Mouse (Mus musculus) adrenal gland, postnatal 14 days (tissue): Measurements from ENCODE around the gene Pou6f2. TPM values are rescaled to one million over a fixed set of nuclear protein-coding genes. Genes with fewer than 3 reads are reported as not detected.

Source experiments
- DNase-seq: peaks from one replicate; pipeline ENCODE4 v3.0.0; 2021; ENCODE audit warnings: mixed read lengths
- total RNA-seq: library from RNA; stranded (reverse); gene quantifications from 2 replicates; pipeline ENCODE4 v1.2.3, GENCODE M21; 2021

Pou6f2 gene
- total RNA-seq, 1 experiment from 2014 or later, result not detected

DNA sequence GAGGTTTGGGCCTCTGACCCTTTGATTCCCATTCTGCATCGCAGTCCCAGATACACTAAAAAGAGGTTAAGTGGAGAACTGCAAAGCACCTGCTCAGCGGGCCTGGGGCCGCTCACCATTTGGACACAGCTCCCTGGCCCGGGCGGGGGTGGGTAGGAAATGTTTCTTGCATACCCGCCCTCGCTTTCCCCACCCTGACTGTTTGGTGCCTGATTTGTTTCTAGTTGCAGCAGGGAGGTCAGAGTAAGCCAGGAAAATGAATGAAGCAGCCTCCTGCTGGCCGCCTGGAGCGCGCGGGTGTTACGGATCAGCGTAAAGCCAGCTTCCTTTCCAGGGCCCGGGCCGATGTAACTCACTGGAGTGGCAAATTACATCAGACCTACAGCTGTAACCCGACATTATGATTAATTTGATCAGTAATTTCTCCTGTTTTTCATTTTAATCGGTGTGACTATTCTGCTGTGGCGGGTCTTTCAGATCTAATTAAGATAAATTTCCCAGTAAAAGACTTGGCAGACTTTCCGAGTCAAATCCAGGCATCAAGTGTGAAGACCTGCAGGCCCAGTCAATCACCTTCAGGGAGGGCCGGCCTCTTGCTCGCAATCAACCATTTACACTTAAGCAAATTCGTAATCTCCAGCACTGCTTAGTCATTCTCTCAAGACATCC, 178.8 kb downstream of the Pou6f2 start:
- DNase-seq, result peak; percentile 11

DNA sequence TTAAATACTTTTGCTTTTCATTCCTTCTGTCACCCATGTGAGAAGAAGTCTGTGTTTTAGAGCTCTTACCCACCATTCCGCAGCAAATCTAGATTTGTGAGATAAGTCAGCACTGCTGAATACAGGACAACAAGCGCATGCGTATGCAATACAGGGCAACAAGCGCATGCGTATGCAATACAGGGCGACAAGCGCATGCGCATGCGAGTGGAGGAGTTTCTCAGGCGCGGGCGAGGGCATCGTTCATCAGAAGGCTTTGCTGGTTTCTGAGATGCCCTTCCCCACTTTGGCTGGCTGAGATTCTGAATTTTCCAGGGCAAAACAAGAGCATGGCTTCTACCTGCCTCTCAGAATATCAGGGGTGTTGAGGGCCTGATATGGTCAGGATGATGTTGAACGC, 186.2 kb downstream of the Pou6f2 start:
- DNase-seq, result no peak

DNA sequence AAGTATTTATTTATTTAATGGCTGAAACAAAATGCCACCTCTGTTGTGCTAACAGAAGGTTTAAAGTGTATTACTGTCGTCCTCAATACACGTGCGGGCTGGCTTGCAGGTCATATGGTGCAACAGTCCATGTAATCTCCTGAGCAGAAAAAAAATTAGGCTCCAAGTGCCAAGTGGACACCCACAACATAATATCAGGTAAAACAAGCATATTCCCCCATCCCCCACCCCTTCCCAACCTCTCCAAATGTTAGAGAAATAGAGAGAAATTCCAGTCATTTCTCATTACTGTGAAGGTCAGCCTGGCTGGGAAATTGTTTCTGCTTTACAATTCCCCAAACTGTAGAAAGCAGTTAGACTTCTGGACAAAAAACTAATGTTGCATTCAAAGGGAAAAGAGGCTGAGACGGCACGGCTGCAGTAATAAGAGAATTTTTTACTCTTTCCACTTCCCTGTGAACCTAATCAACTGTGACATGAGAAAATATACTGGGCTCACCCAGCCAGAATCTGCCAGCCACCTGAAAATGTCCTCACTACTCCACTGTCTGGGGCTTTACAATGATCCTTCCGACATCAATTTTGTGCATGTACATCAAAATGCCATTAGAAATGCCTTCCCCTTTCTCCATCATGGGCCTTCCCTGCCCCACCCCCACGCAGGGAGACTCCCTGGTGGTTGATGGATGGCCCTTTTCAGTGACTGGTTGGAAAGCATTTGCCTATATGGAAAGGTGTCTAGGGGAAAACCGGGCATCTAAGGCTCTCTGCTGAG, 192.8 kb downstream of the Pou6f2 start:
- no peak for DNase-seq

DNA sequence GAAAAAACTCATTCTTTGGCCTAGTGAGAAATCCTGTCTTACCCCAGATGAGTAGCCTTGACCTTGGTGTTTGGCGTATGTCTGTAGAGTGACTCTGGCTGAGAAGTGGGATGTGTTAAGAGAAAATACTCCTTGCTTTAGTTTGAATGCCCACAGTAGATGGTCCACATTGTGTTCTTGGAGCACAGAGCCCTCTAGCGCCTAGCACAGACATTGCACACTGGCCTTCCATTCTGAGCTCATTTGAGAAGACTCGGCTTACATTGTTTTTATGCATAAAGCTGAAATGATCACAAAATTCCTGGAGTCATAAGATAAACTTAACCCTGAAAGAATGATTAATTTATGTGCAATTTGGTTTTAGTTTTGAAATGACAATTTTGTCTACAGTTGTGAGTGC, 223.5 kb downstream of the Pou6f2 start:
- DNase-seq, result peak; percentile 47

DNA sequence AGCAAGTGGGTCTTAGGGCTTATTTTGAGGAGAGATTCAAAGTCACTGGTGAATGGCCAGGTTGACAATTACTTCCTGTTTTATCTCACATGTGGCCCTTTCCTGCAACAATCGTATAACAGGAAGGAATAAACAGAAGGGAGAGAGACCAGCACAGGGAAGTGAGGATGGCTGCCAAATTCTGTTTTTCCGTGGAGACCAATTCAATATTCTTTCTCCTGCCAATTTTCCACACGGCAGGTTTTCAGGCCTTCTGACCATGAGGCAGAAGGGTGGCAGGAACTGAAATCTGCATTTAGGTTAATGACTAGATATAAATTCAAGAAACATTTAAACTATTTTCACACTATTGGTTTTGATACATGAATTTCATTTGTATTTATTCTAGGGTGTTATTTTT, 224.5 kb downstream of the Pou6f2 start:
- DNase-seq, result no peak

DNA sequence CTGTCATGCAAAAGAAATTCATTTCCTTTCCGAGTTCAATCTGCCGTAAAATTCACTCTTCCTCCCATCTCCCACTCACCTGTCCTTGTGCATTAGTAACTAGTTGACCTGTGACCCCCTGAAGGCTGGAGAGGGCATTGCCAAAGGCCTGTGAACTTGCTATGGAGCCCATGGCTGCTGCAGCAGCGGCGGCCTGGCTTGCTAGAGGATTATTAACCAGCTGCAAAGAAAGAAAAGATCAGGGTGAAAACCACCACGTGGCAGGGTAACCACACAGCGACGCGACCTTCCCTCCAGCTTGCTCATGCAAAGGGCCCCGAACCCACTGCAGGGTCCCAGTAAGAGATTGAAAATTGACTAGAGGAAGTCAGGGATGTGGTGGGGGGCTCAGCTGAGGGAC, 225.2 kb downstream of the Pou6f2 start:
- no peak for DNase-seq

DNA sequence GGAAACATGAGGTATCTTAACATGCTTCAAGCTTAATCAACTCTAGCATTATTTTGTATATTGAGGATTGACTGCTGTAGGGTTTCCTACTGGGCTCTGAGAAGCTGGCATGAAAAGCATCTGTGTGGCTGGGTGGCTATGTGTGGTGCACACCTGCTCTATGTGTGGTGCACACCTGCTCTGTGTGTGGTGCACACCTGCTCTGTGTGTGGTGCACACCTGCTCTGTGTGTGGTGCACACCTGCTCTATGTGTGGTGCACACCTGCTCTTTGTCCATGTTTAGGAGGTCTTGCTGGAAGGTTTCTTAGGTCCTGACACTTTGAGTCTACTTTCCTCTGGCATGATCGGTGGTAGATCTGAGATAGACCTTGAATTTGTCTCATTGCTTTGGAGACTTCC, 233.3 kb downstream of the Pou6f2 start:
- no peak for DNase-seq

DNA sequence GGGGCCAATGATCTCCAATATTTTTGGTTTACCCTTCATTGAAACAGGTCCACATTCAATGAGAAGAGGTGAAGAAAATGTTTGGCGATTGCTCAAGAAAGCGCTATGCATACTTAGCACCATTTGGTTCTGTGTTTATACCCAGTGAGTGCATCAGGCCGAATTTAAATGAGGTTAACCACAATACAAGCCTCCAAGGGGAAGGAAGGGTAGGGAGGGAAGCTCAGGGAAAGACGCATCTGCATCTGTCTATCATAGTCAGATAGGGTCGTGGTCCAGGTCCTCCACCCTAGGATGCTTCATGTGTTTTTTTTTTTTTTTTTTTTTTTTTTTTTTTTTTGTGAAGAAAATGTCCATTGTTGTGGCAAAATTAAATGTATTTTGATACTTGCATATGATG, 236.9 kb downstream of the Pou6f2 start:
- DNase-seq, result no peak

DNA sequence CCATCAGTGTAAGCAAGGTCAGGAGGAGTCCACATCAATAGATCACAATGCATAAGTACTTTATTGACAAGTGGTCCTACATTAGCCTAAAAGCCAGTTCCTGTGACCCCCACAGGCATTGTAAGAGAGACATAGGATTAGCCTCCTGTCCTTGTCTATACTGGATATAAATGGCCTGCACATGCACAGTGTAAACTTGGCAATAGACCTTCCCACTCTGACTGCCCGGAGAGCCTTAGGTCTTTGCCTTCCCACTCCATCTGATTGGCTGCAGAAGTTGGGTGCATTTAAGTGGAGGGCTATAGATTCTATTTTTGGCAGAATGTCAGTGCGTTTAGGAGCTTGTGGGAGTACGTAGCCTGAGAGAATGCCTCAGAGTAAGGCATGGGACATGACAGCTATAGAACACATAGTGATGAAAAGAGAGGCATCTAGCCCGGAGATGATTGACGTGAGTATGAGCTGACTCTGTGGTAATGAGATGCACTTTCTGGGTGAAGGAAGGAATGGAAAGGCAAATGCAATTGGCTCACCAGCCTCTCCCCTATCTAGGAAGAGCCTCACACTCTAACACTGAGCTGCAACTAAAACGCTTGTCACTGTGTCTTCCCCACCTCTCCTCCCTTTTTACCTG, 243.4 kb downstream of the Pou6f2 start:
- DNase-seq, result no peak

DNA sequence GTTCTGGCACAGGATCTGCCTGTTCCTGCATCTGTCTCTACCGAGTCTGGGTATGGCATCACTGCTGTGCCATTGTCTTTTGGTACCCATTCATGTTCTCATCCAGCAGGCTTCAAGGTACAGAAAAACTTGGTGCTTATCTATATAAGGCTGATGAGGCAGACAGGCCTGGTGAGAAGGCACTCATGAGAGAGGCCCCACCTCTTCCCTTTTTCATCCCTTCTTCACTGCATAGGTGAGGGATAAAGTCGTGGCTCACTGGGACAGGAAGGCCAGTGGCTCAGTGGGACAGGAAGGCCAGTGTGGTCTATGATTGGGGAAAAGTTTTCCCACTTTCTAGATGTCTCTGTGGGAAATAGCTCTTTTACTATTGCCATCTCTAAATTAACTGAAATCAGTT, 263.8 kb downstream of the Pou6f2 start:
- no peak for DNase-seq

DNA sequence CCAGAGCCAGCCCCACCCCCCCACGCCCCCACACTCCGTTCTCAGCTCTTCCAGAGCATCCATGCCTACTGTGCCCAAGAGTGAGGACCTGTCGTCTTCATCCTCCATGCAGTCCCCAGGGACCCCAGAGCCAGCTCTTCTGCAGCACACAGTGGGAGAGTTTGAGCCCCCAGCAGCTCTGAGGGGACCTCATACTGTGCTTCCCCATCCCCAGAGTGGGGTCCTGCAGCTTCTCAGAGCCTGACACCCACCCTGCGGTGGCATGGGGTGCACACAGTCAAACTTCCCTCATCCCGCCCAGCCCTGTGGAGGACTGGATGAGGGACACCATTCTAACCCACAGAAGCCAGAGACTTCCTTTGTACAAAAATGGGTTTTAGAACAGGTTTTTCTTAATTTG, 264.3 kb downstream of the Pou6f2 start:
- no peak for DNase-seq

DNA sequence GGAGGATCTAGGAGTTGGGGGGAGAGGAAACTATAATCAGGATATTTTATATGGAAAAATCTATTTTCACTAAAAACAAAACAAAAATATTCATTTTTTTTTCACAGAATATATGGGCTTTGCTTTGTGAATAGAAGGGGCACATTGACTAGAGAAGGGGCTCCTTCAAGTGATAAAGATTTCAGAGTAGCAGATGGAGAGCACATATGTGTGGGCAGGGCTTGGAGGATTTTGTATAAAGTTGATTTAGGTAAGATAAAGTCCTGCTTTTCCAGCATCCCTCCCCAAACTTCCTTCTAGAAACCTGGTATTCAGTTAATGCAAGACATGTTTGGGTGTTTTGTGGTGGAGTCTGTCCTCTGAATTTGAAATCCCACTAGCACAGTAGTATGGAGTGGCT, 266.2 kb downstream of the Pou6f2 start:
- DNase-seq, result no peak

DNA sequence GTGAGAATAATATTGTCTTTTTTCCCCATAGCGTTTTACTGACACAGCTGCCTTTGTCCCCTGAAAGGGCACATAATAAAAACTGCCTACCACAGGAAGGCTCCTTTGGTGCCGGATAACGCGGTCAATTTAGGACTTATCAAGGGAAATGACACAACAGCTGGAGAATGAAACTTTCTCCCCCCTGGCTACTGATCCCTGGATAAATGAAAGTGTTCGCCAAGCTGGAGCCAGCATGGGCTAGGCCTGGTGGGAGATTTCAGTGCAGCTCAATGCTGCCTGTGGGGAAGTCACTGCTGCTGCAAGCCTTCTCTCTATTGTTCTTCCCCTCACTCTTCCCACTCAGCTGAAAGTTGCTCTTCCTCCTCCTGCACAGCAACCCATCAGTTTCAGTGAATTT, 267.8 kb downstream of the Pou6f2 start:
- DNase-seq, result no peak

DNA sequence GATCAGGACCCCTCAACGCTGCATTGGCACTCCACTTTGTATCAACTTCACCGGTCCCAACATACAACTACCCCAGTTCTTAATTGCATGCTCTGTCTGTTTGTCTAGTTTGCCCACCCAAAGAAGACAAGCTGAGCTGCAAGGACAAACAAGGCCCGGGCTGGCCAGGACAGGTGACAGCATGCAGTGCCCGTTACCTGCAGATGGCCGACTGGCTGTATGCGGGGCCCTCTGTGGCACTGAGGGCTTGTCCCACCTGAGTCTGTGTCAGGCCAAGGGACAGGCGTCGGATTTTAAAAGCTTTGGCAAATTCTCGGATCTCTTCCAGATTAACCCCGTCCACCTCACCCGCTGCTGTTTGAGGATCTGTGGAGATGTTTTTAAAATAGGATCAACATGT, 268.7 kb downstream of the Pou6f2 start:
- no peak for DNase-seq

DNA sequence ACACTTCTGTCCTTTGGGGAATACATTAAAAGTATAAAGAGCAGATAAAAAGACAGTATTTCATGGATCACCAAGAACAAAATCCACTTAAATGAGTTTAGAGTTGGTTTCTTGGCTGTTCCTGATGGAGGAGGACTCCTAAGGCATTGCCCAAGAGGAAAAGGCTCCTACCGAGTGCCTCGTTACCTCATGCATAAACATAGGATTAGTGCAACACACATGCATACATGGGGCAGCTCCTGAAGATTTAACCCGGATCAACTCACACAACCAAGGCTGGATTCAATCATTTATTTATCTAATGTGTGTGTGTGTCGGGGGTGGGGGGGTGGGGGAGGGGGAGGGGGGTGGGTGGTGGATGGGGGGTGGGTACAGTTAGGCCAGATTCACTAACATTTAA, 269.4 kb downstream of the Pou6f2 start:
- no peak for DNase-seq

DNA sequence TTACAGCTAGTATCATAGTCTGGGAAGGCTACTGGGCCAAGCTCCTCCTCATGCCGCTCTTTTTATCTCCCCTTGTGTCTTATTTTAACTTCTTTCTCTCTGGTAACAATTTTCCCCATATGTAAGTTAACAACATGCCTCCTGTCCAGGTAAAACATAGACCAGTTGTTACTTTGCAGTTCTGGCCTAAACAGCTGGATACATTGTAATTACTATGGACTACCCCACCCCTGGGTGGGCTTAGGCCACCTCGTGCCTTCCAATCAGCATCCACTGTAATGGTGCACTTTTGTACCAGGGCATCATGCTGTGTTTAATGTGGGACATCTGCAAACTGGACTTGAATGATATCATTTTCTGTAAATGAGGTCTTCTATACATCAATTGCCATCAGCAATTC, 271.4 kb downstream of the Pou6f2 start:
- no peak for DNase-seq

DNA sequence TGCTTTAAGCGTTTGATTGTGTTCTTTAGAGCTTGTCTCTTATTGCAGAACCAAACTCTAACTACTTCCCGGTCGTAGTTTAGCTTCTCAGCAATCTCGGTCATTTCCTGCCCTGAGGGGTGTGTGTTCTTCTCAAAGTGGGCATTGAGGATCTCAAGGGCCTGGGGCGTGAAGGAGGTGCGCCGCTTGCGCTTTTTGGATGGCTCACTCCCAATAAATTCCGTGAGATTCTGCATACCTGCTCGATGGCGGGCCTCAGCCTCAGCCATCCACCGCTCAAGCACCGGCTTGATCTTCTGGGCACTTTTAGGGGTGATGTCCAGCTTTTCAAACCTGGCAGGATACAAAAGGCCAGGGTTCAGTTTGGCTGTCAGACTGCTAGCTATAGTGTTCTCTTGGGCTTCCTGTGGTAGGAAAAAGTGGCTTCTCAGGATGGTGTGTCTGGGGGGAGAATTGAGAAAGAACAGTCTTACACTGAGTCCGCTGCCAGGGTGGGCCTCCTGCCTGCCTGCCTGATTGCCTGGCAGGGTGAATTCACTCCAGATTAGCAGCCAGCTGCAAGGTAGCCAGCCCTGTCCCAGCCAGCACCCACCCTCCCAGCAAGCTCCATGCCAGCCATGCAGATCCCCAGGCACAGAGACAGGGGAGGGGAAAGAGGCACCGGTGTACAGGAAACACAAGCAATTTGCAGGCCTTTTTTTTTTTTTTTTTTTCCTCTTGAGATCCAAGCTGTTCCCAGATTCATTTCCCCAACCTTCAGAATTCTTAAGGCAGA, 272.1 kb downstream of the Pou6f2 start:
- DNase-seq, result no peak

DNA sequence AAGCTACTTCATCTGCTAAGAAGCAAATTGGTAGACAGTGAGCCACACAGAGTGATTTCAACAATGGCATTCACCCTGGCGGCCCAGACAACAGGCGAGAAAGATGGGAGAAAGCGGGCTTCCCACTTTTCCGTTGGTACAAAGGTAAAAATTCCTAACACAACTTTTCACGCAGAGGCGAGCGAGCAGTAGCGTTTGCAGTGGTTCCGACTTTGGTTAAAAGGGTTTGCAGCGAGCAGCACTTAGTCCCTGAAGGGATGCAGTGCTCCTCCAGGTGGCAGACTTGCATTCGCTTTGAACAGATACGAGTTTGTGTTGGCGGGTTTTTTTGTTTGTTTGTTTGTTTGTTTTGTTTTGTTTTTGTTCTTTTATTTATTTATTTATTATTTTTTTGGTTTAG, 273.1 kb downstream of the Pou6f2 start:
- DNase-seq, result peak; percentile 41

DNA sequence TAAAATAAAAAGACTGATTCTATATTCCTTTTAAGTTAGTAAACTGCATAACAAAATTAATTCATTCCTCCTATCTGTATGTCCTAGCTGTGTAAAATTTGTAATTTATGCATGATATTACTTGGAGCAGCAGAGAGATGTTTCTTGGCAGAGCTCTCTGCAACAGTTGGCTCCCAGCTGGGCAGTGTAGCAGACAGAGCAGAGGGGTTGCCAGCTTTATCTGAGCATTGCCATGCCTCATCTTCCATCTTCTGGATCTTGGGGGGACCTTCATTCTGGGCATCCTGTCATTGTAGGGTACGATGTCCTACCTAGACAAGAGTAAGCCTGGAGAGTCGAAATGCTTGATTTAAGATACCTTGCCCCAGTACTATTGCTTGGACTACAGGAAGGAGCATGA, 277.1 kb downstream of the Pou6f2 start:
- DNase-seq, result no peak

DNA sequence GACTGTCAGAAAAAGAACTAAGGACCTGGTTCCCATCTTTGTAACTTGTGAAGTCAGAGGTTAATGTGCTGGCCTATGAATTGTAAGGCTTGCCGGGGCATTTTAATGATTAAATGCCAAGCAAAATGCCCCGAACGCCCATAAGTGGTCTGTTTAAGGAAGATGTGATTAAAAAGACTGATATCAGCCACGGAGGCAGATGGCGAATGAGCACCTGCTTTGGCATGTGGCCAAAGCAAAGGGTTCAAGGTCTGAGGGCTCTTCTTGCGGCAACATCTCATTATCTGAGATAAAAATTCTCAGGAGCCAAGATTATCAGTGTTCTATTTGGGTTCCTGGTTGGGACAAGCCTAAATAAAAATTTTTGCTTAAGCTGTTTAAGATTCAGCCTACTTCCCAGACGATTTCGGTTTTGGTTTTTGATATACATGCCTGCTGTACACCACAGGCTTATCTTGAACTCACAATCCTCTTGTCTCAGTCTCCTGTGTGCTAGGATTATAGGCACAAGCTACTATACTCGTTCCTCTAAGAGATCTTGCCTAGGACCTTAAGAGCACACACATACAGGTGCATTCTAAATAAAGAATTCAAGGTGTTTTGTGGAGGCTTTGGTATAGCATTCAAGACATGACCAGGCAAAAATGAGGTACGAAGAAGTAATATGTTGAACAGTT, 315.9 kb downstream of the Pou6f2 start:
- DNase-seq, result no peak
